Mouse (Mus musculus) left cerebral cortex, postnatal 4 days (tissue): ENCODE measurements around the gene Thbs1. TPM values are rescaled to one million over a fixed set of nuclear protein-coding genes. Genes with fewer than 3 reads are reported as not detected.
"Not testable (repeated sequence)": the region's sequence is repeated elsewhere in the genome, so short reads cannot be mapped to it uniquely, and the experiment has no call there.

Experiments
- DNase-seq: peaks from one replicate; pipeline ENCODE4 v3.0.0-alpha.2; 2022
- intact Hi-C: fragments of 180-260 bp; cut with DNase I; formaldehyde crosslinking; loops from one replicate; pipeline ENCODE4 v1.15.1; 2025
- total RNA-seq, 2 experiments: library from RNA; stranded (reverse); gene quantifications; 2 replicates each; pipeline ENCODE4 v1.2.3; 2021

Gene Thbs1
- total RNA-seq, 2 experiments from 2014 or later = 15.3 to 18.1 TPM

- intact Hi-C loops = no loop called here
- DNase-seq = no peak
Observed at GRCm38 (mm10) chr2:118137776-118138175, 26.1 kb downstream of the Thbs1 start.

GRCm38 (mm10) chr2:118139261-118139660, 27.6 kb downstream of the Thbs1 start:
- no peak for DNase-seq
- intact Hi-C loops = no loop called here

GRCm38 (mm10) chr2:118141651-118142050, 30.0 kb downstream of the Thbs1 start:
- no peak for DNase-seq
- intact Hi-C loops = no loop called here

- DNase-seq, intact Hi-C loops: not testable (repeated sequence)
Observed at GRCm38 (mm10) chr2:118147749-118148148, 36.1 kb downstream of the Thbs1 start.

- peak; percentile 61 for DNase-seq
- intact Hi-C loops = no loop called here
Observed at GRCm38 (mm10) chr2:118148321-118149142, 36.9 kb downstream of the Thbs1 start.

GRCm38 (mm10) chr2:118149855-118150563, 38.3 kb downstream of the Thbs1 start:
- intact Hi-C loops = no loop called here
- DNase-seq = peak; percentile 88

GRCm38 (mm10) chr2:118158095-118158494, 46.4 kb downstream of the Thbs1 start:
- intact Hi-C loops = no loop called here
- DNase-seq = no peak

- no peak for DNase-seq
- intact Hi-C loops = no loop called here
Observed at GRCm38 (mm10) chr2:118159126-118159525, 47.5 kb downstream of the Thbs1 start.

- no peak for DNase-seq
- intact Hi-C loops = no loop called here
Observed at GRCm38 (mm10) chr2:118160547-118160946, 48.9 kb downstream of the Thbs1 start.

- no peak for DNase-seq
- intact Hi-C loops = no loop called here
Observed at GRCm38 (mm10) chr2:118160991-118161390, 49.3 kb downstream of the Thbs1 start.

GRCm38 (mm10) chr2:118162486-118162885, 50.8 kb downstream of the Thbs1 start:
- DNase-seq = no peak
- intact Hi-C loops = no loop called here

GRCm38 (mm10) chr2:118164137-118164536, 52.5 kb downstream of the Thbs1 start:
- DNase-seq = no peak
- intact Hi-C loops = no loop called here

- no peak for DNase-seq
- intact Hi-C loops = no loop called here
Observed at GRCm38 (mm10) chr2:118165691-118166090, 54.0 kb downstream of the Thbs1 start.

GRCm38 (mm10) chr2:118167731-118168130, 56.1 kb downstream of the Thbs1 start:
- no peak for DNase-seq
- intact Hi-C loops = no loop called here

GRCm38 (mm10) chr2:118168225-118168624, 56.5 kb downstream of the Thbs1 start:
- intact Hi-C loops = no loop called here
- no peak for DNase-seq

GRCm38 (mm10) chr2:118174558-118175383, 63.1 kb downstream of the Thbs1 start:
- intact Hi-C loops = no loop called here
- DNase-seq = no peak

Other genes starting within 250 kb of the Thbs1 start
- 1 to 10 TPM; 4.2 to 5.3 TPM for gene Fsip1, start 145.1 kb downstream of the Thbs1 start, total RNA-seq